Mouse (Mus musculus) heart, postnatal 0 days (tissue): ENCODE data around the gene Trim2.

Experiments used
- CTCF ChIP-seq: IDR thresholded peaks from 2 replicates; pipeline ENCODE4 v1.5.1; 2016; ENCODE audit warnings: antibody characterized with exemption, control low read depth, low read depth
- EP300 ChIP-seq: IDR thresholded peaks from 2 replicates; pipeline ENCODE4 v1.6.1; 2016; ENCODE audit warnings: antibody characterized with exemption, low read depth

DNA sequence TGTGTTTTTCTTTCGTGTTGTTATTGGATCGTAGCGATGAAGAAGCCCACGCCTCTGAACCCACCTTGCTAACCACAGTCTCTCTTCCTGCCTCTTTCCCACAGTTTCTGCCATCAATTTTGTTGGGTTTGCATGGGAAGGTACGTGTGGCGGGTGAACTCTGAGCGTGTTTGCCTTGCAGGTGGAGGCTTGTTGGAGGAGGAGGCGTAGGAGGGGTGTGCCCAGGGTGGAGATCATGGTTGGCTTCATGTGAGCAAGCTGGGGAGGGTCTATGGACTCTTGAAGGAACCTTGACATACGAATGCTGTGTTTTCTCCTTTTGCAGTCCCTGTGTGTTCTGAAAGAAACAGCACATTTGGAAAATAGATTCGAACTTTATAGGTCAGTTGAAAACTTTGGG, 43.1 kb upstream of the Trim2 start:
- TF ChIP-seq EP300, result no peak
- no peak for TF ChIP-seq CTCF
